Mouse (Mus musculus): Measurements from ENCODE around the gene Abhd16b. TPM values are rescaled to one million over a fixed set of nuclear protein-coding genes. Genes with fewer than 3 reads are reported as not detected.

Abhd16b gene
- total RNA-seq (2021): not detected
- long read RNA-seq, experiment 1: 0 reads
- long read RNA-seq, experiment 2: 0 reads

- DNase-seq (ENCODE audit: low spot score): no peak
Measured at GRCm38 (mm10) chr2:181493156-181493927, at the start of gene Abhd16b. Gene Abhd16b, plus strand, starts transcription at chr2:181493206.

GRCm38 (mm10) chr2:181452181-181452580 lies 40.8 kb upstream of the Abhd16b start:
- no peak for DNase-seq (ENCODE audit: low spot score)

GRCm38 (mm10) chr2:181453274-181453673 lies 39.7 kb upstream of the Abhd16b start:
- no peak for DNase-seq (ENCODE audit: low spot score)

- no peak for DNase-seq (ENCODE audit: low spot score)
Measured at GRCm38 (mm10) chr2:181455899-181456298, 37.1 kb upstream of the Abhd16b start.

- no peak for DNase-seq (ENCODE audit: low spot score)
Measured at GRCm38 (mm10) chr2:181457831-181458230, 35.2 kb upstream of the Abhd16b start.

GRCm38 (mm10) chr2:181458411-181459152 lies 34.4 kb upstream of the Abhd16b start:
- no peak for DNase-seq (ENCODE audit: low spot score)

- peak; percentile 80 for DNase-seq (ENCODE audit: low spot score)
Measured at GRCm38 (mm10) chr2:181459153-181459672, 33.8 kb upstream of the Abhd16b start, which contains the start of gene Zbtb46. Gene Zbtb46, minus strand, starts transcription at chr2:181459426.

GRCm38 (mm10) chr2:181459673-181460621 lies 33.1 kb upstream of the Abhd16b start:
- peak; percentile 48 for DNase-seq (ENCODE audit: low spot score)

GRCm38 (mm10) chr2:181461536-181462100 lies 31.4 kb upstream of the Abhd16b start:
- DNase-seq (ENCODE audit: low spot score): no peak

- no peak for DNase-seq (ENCODE audit: low spot score)
Measured at GRCm38 (mm10) chr2:181462604-181463003, 30.4 kb upstream of the Abhd16b start.

- no peak for DNase-seq (ENCODE audit: low spot score)
Measured at GRCm38 (mm10) chr2:181463008-181463738, 29.8 kb upstream of the Abhd16b start.

GRCm38 (mm10) chr2:181465423-181465822 lies 27.6 kb upstream of the Abhd16b start:
- no peak for DNase-seq (ENCODE audit: low spot score)

GRCm38 (mm10) chr2:181470285-181470684 lies 22.7 kb upstream of the Abhd16b start:
- DNase-seq (ENCODE audit: low spot score): no peak

- peak; percentile 75 for DNase-seq (ENCODE audit: low spot score)
Measured at GRCm38 (mm10) chr2:181471246-181471645, 21.8 kb upstream of the Abhd16b start.

- no peak for DNase-seq (ENCODE audit: low spot score)
Measured at GRCm38 (mm10) chr2:181472256-181472827, 20.7 kb upstream of the Abhd16b start.

- no peak for DNase-seq (ENCODE audit: low spot score)
Measured at GRCm38 (mm10) chr2:181483120-181483519, 9.9 kb upstream of the Abhd16b start.

- no peak for DNase-seq (ENCODE audit: low spot score)
Measured at GRCm38 (mm10) chr2:181483562-181484318, 9.3 kb upstream of the Abhd16b start.

- DNase-seq (ENCODE audit: low spot score): no peak
Measured at GRCm38 (mm10) chr2:181484456-181485233, 8.4 kb upstream of the Abhd16b start.

All from gastrocnemius, adult 18-20 months (tissue).